Mouse (Mus musculus): Measurements from ENCODE around the gene Rnf121.
"Not testable (repeated sequence)": the region's sequence is repeated elsewhere in the genome, so short reads cannot be mapped to it uniquely, and the experiment has no call there.

The Rnf121 gene

GRCm38 (mm10) chr7:102064655-102065045, 619 bp downstream of the Rnf121 start:
- no peak for DNase-seq (ENCODE audit: low spot score in 2 of 2)

- no peak for DNase-seq (ENCODE audit: low spot score in 2 of 2)
Measured at GRCm38 (mm10) chr7:102063891-102064290, 1.4 kb downstream of the Rnf121 start.

GRCm38 (mm10) chr7:102062203-102062602, 3.1 kb downstream of the Rnf121 start:
- DNase-seq (ENCODE audit: low spot score in 2 of 2), result no peak

GRCm38 (mm10) chr7:102061353-102061752, 3.9 kb downstream of the Rnf121 start:
- no peak for DNase-seq (ENCODE audit: low spot score in 2 of 2)

- DNase-seq (ENCODE audit: low spot score in 2 of 2), result not testable (repeated sequence)
Measured at GRCm38 (mm10) chr7:102048524-102048923, 16.7 kb downstream of the Rnf121 start.

GRCm38 (mm10) chr7:102042314-102042713, 23.0 kb downstream of the Rnf121 start:
- no peak for DNase-seq (ENCODE audit: low spot score in 2 of 2)

GRCm38 (mm10) chr7:102037318-102037717, 28.0 kb downstream of the Rnf121 start:
- DNase-seq (ENCODE audit: low spot score in 2 of 2), result no peak

- no peak for DNase-seq (ENCODE audit: low spot score in 2 of 2)
Measured at GRCm38 (mm10) chr7:102035534-102035933, 29.7 kb downstream of the Rnf121 start.

- no peak for DNase-seq (ENCODE audit: low spot score in 2 of 2)
Measured at GRCm38 (mm10) chr7:102034904-102035303, 30.4 kb downstream of the Rnf121 start.

- no peak for DNase-seq (ENCODE audit: low spot score in 2 of 2)
Measured at GRCm38 (mm10) chr7:102025187-102026119, 39.8 kb downstream of the Rnf121 start.

- DNase-seq (ENCODE audit: low spot score in 2 of 2), result no peak
Measured at GRCm38 (mm10) chr7:102023821-102024220, 41.4 kb downstream of the Rnf121 start.

GRCm38 (mm10) chr7:102020934-102021333, 44.3 kb downstream of the Rnf121 start:
- not testable (repeated sequence) for DNase-seq (ENCODE audit: low spot score in 2 of 2)

- DNase-seq (ENCODE audit: low spot score in 2 of 2), result no peak
Measured at GRCm38 (mm10) chr7:102019362-102019761, 45.9 kb downstream of the Rnf121 start.

- no peak for DNase-seq (ENCODE audit: low spot score in 2 of 2)
Measured at GRCm38 (mm10) chr7:102018590-102018989, 46.7 kb downstream of the Rnf121 start, which contains the start of gene Il18bp. Il18bp (minus strand) TSS chr7:102018690.

GRCm38 (mm10) chr7:102018034-102018433, 47.2 kb downstream of the Rnf121 start:
- DNase-seq (ENCODE audit: low spot score in 2 of 2), result no peak

- DNase-seq (ENCODE audit: low spot score in 2 of 2), result no peak
Measured at GRCm38 (mm10) chr7:102017452-102017851, 47.8 kb downstream of the Rnf121 start.

- DNase-seq (ENCODE audit: low spot score in 2 of 2), result no peak
Measured at GRCm38 (mm10) chr7:102016936-102017335, 48.3 kb downstream of the Rnf121 start.

- no peak for DNase-seq (ENCODE audit: low spot score in 2 of 2)
Measured at GRCm38 (mm10) chr7:102014995-102015394, 50.3 kb downstream of the Rnf121 start.

GRCm38 (mm10) chr7:102013416-102013815, 51.9 kb downstream of the Rnf121 start:
- no peak for DNase-seq (ENCODE audit: low spot score in 2 of 2)

- DNase-seq (ENCODE audit: low spot score in 2 of 2), result no peak
Measured at GRCm38 (mm10) chr7:102011855-102012254, 53.4 kb downstream of the Rnf121 start.

GRCm38 (mm10) chr7:102006520-102006919, 58.7 kb downstream of the Rnf121 start:
- DNase-seq (ENCODE audit: low spot score in 2 of 2), result no peak

- no peak for DNase-seq (ENCODE audit: low spot score in 2 of 2)
Measured at GRCm38 (mm10) chr7:102000921-102001630, 64.2 kb downstream of the Rnf121 start.

- DNase-seq (ENCODE audit: low spot score in 2 of 2), result no peak
Measured at GRCm38 (mm10) chr7:102000296-102000695, 65.0 kb downstream of the Rnf121 start.
